In the genomic region with DNA sequence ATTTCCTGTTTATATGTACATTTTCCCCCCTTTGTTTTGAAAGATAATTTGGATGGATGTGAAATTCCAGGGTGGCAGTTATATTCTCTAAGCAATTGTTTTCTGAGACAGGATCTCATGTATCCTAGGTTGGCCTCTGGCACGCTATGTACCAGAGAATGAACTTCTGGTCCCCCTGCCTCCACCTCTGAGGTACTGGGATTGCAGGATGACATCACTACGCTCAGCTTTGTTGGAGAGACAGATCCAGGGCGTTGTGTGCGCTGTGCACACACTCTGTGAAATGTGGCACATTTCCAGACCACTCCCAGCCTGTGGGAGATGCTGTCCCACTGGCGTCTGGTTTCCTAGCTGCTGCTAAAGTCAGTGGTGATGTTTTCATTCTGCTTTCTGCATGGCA, we compare ENCODE assay signal across 8 mouse cellular contexts. TPM values are rescaled to one million over a fixed set of nuclear protein-coding genes. Genes with fewer than 3 reads are reported as not detected.
DNase-seq lines count a peak whose midpoint lies in the region; ATAC-seq lines count a peak whose summit lies in the region.

No protein-coding gene starts in this region.

- H3K36me3 ChIP-seq in limb, embryonic 12.5 days = no peaks in the 10 kb centered on the region
- no peaks in the 10 kb centered on the region for H3K36me3 ChIP-seq in limb, embryonic 10.5 days
- H3K36me3 ChIP-seq in hindbrain, embryonic 14.5 days (replicated peaks; ENCODE audit: control insufficient read depth, insufficient read depth) = no peaks in the 10 kb centered on the region
- H3K36me3 ChIP-seq in lung, embryonic 15.5 days = no peaks in the 10 kb centered on the region

- 0 out of 2 replicates have a peak, but pooled peaks have one; percentile 75 for ATAC-seq in limb, embryonic 12.5 days (ENCODE audit: insufficient number of reproducible peaks, insufficient read depth, low FRiP score, low TSS enrichment, low read depth)
- peak; percentile 40; the same call in 1 of the 2 replicates for ATAC-seq in hindbrain, embryonic 14.5 days (ENCODE audit: low FRiP score)
- peak; percentile 72; the same call in 1 of the 2 replicates for ATAC-seq in lung, embryonic 15.5 days (ENCODE audit: borderline replicate concordance, extremely low read depth, low FRiP score, low TSS enrichment)

- no peak overlapping the region for H3K4me3 ChIP-seq in limb, embryonic 12.5 days (replicated peaks)
- no peak overlapping the region for H3K4me3 ChIP-seq in limb, embryonic 10.5 days
- no peak overlapping the region for H3K4me3 ChIP-seq in hindbrain, embryonic 14.5 days (replicated peaks; ENCODE audit: low read length)
- no peak overlapping the region for H3K4me3 ChIP-seq in lung, embryonic 15.5 days

- 55% methylated on average over 5 of the region's 5 CpGs for WGBS in limb, embryonic 12.5 days
- WGBS in limb, embryonic 10.5 days = 74% methylated on average over 5 of the region's 5 CpGs
- WGBS in hindbrain, embryonic 14.5 days = 53% methylated on average over 5 of the region's 5 CpGs
- WGBS in lung, embryonic 15.5 days = 7% methylated on average over 5 of the region's 5 CpGs

- H3K4me1 ChIP-seq in limb, embryonic 12.5 days (replicated peaks) = peaks cover 10% of the 10 kb centered on the region; the same call in 1 of the 2 replicates
- peaks cover 9% of the 10 kb centered on the region for H3K4me1 ChIP-seq in limb, embryonic 10.5 days
- no peaks in the 10 kb centered on the region for H3K4me1 ChIP-seq in hindbrain, embryonic 14.5 days (replicated peaks; ENCODE audit: control insufficient read depth, insufficient read depth, low read length)
- H3K4me1 ChIP-seq in lung, embryonic 15.5 days = peaks cover 7% of the 10 kb centered on the region

- DNase-seq in limb, embryonic 10.5 days (ENCODE audit: low spot score) = no peak
- DNase-seq in fibroblast of lung, adult 2 months (ENCODE audit: low read depth) = peak; percentile 8
- DNase-seq in hindbrain, embryonic 14.5 days (ENCODE audit: low spot score) = peak; percentile 50
- DNase-seq in thymus, postnatal 36 days = no peak
- no peak for DNase-seq in urinary bladder, postnatal 25 days (ENCODE audit: low spot score)
- DNase-seq in testis, postnatal 10 days (ENCODE audit: low spot score) = no peak

- H3K4me2 ChIP-seq in limb, embryonic 12.5 days = no peak overlapping the region
- no peak overlapping the region for H3K4me2 ChIP-seq in hindbrain, embryonic 14.5 days (replicated peaks)
- no peak overlapping the region; the same call in 1 of the 2 replicates for H3K4me2 ChIP-seq in lung, embryonic 15.5 days

- peaks cover 4% of the 10 kb centered on the region; the same call in 1 of the 2 replicates for H3K9me3 ChIP-seq in limb, embryonic 12.5 days
- H3K9me3 ChIP-seq in limb, embryonic 10.5 days (replicated peaks) = no peaks in the 10 kb centered on the region
- H3K9me3 ChIP-seq in hindbrain, embryonic 14.5 days (ENCODE audit: control insufficient read depth, low read length) = no peaks in the 10 kb centered on the region
- no peaks in the 10 kb centered on the region for H3K9me3 ChIP-seq in lung, embryonic 15.5 days

- peak overlapping the region; percentile 74 for H3K27ac ChIP-seq in limb, embryonic 12.5 days
- no peak overlapping the region for H3K27ac ChIP-seq in limb, embryonic 10.5 days
- H3K27ac ChIP-seq in hindbrain, embryonic 14.5 days = 0 out of 2 replicates have a peak overlapping the region, but pooled peaks have one; percentile 3
- peak overlapping the region; percentile 25; the same call in 1 of the 2 replicates for H3K27ac ChIP-seq in lung, embryonic 15.5 days

- no peaks in the 10 kb centered on the region for H3K27me3 ChIP-seq in limb, embryonic 12.5 days
- H3K27me3 ChIP-seq in limb, embryonic 10.5 days (ENCODE audit: low read depth, poor library complexity, severe bottlenecking) = no peaks in the 10 kb centered on the region
- no peaks in the 10 kb centered on the region for H3K27me3 ChIP-seq in hindbrain, embryonic 14.5 days (ENCODE audit: control insufficient read depth, insufficient read depth, low read length)
- H3K27me3 ChIP-seq in lung, embryonic 15.5 days = no peaks in the 10 kb centered on the region

- no peak overlapping the region for H3K9ac ChIP-seq in limb, embryonic 12.5 days (replicated peaks)
- no peak overlapping the region for H3K9ac ChIP-seq in hindbrain, embryonic 14.5 days
- no peak overlapping the region for H3K9ac ChIP-seq in lung, embryonic 15.5 days

RNA-seq across cellular contexts. Expression of a gene that starts 21.7 kb away (rescaled TPM):
- polyA plus RNA-seq in limb, embryonic 12.5 days (2016; fragmentation: Nextera tagmentation; extraction: Ambion mirVana) = 57.6 and 65.6 TPM in 2 replicates
- 25.7 and 33.5 TPM in 2 replicates for polyA plus RNA-seq in limb, embryonic 10.5 days (2016; fragmentation: Nextera tagmentation; extraction: Ambion mirVana)
- polyA plus RNA-seq in hindbrain, embryonic 14.5 days (2014; fragmentation: Nextera tagmentation; extraction: Ambion mirVana) = 1,396 and 1,527 TPM in 2 replicates
- polyA plus RNA-seq in lung, embryonic 15.5 days (2015; fragmentation: Nextera tagmentation; extraction: Ambion mirVana) = 71.5 and 81.2 TPM in 2 replicates

RNA-seq across cellular contexts. Expression of a gene that starts 35.6 kb away (rescaled TPM):
- polyA plus RNA-seq in limb, embryonic 12.5 days (2016; fragmentation: Nextera tagmentation; extraction: Ambion mirVana) = 46.9 and 48.6 TPM in 2 replicates
- 26.6 and 37.3 TPM in 2 replicates for polyA plus RNA-seq in limb, embryonic 10.5 days (2016; fragmentation: Nextera tagmentation; extraction: Ambion mirVana)
- 113 and 123 TPM in 2 replicates for polyA plus RNA-seq in hindbrain, embryonic 14.5 days (2014; fragmentation: Nextera tagmentation; extraction: Ambion mirVana)
- polyA plus RNA-seq in lung, embryonic 15.5 days (2015; fragmentation: Nextera tagmentation; extraction: Ambion mirVana) = 44.0 and 49.8 TPM in 2 replicates

Comparison
In these comparisons a context has a peak if more than half of its experiments do, and no peak if none do; other contexts are left out.
1. DNase-seq: peak in fibroblast of lung, adult 2 months (single experiment) and hindbrain, embryonic 14.5 days (single experiment); none in limb, embryonic 10.5 days (single experiment), thymus, postnatal 36 days (0 of 2), urinary bladder, postnatal 25 days (single experiment) and testis, postnatal 10 days (single experiment).
2. RNA of a gene that starts 21.7 kb away (polyA plus RNA-seq): 1,396 to 1,527 TPM in hindbrain, embryonic 14.5 days; 71.5 to 81.2 TPM in lung, embryonic 15.5 days, 57.6 to 65.6 TPM in limb, embryonic 12.5 days and 25.7 to 33.5 TPM in limb, embryonic 10.5 days; every median in the first group is over 10 times any median in the second.
3. Peak in every context shown above with its lines, with median percentiles within 50 percentile points of each other: ATAC-seq.